Mouse (Mus musculus) c-Kit-negative CD71-positive TER-119-positive erythroid progenitor cells, embryonic 14.5 days (primary cell): Measurements from ENCODE around the gene Gm11127.
"Not testable (repeated sequence)": the region's sequence is repeated elsewhere in the genome, so short reads cannot be mapped to it uniquely, and the experiment has no call there.

ENCODE experiments used
- DNase-seq: peaks from one replicate; pipeline ENCODE4 v3.0.0-alpha.2; 2013; ENCODE audit warnings: low read depth, low spot score

The Gm11127 gene

GRCm38 (mm10) chr17:36058362-36058761 lies at the start of gene Gm11127:
Gene Gm11127 (minus strand): TSS chr17:36058371.
- DNase-seq = not testable (repeated sequence)

- not testable (repeated sequence) for DNase-seq
These were observed 43.9 kb upstream of the Gm11127 start for GRCm38 (mm10) chr17:36102091-36102490.

GRCm38 (mm10) chr17:36099603-36100002 lies 41.4 kb upstream of the Gm11127 start:
- DNase-seq = not testable (repeated sequence)

GRCm38 (mm10) chr17:36093936-36094335 lies 35.8 kb upstream of the Gm11127 start:
- no peak for DNase-seq

- not testable (repeated sequence) for DNase-seq
These were observed 34.3 kb upstream of the Gm11127 start for GRCm38 (mm10) chr17:36092520-36092919.

- DNase-seq = not testable (repeated sequence)
These were observed 33.8 kb upstream of the Gm11127 start for GRCm38 (mm10) chr17:36091933-36092332.

- not testable (repeated sequence) for DNase-seq
These were observed 27.8 kb upstream of the Gm11127 start for GRCm38 (mm10) chr17:36085976-36086375.

GRCm38 (mm10) chr17:36083870-36084451 lies 25.8 kb upstream of the Gm11127 start:
- DNase-seq = no peak

- no peak for DNase-seq
These were observed 25.2 kb upstream of the Gm11127 start for GRCm38 (mm10) chr17:36083266-36083869.

- not testable (repeated sequence) for DNase-seq
These were observed 24.5 kb upstream of the Gm11127 start for GRCm38 (mm10) chr17:36082519-36083232.

GRCm38 (mm10) chr17:36081901-36082300 lies 23.7 kb upstream of the Gm11127 start:
- DNase-seq = not testable (repeated sequence)

- DNase-seq = peak; percentile 74
These were observed 2.7 kb upstream of the Gm11127 start for GRCm38 (mm10) chr17:36060829-36061228.

- DNase-seq = not testable (repeated sequence)
These were observed 244 bp downstream of the Gm11127 start for GRCm38 (mm10) chr17:36057927-36058326.

GRCm38 (mm10) chr17:36043286-36043685 lies 14.9 kb downstream of the Gm11127 start:
- DNase-seq = no peak

GRCm38 (mm10) chr17:36042610-36043169 lies 15.5 kb downstream of the Gm11127 start, which contains the start of the genes H2-T22 and Gm6034:
Gene H2-T22 (minus strand): TSS chr17:36042747.
Gene Gm6034 (plus strand): TSS chr17:36042961.
- not testable (repeated sequence) for DNase-seq

GRCm38 (mm10) chr17:36042055-36042454 lies 16.1 kb downstream of the Gm11127 start:
- DNase-seq = not testable (repeated sequence)

GRCm38 (mm10) chr17:36040604-36041003 lies 17.6 kb downstream of the Gm11127 start:
- not testable (repeated sequence) for DNase-seq

GRCm38 (mm10) chr17:36036126-36036525 lies 22.0 kb downstream of the Gm11127 start:
- not testable (repeated sequence) for DNase-seq

- not testable (repeated sequence) for DNase-seq
These were observed 23.0 kb downstream of the Gm11127 start for GRCm38 (mm10) chr17:36035010-36035638.

- not testable (repeated sequence) for DNase-seq
These were observed 23.6 kb downstream of the Gm11127 start for GRCm38 (mm10) chr17:36034524-36034923.

GRCm38 (mm10) chr17:36032351-36032875 lies 25.8 kb downstream of the Gm11127 start, which contains the start of gene H2-T23:
Gene H2-T23 (minus strand): TSS chr17:36032855.
- not testable (repeated sequence) for DNase-seq
